Mouse (Mus musculus): ENCODE data around the gene Tmem135. TPM values are rescaled to one million over a fixed set of nuclear protein-coding genes. Genes with fewer than 3 reads are reported as not detected.

Gene Tmem135
- total and polyA plus RNA-seq, 3 experiments: 7.4 to 33.9 TPM; not detected in 1

DNA sequence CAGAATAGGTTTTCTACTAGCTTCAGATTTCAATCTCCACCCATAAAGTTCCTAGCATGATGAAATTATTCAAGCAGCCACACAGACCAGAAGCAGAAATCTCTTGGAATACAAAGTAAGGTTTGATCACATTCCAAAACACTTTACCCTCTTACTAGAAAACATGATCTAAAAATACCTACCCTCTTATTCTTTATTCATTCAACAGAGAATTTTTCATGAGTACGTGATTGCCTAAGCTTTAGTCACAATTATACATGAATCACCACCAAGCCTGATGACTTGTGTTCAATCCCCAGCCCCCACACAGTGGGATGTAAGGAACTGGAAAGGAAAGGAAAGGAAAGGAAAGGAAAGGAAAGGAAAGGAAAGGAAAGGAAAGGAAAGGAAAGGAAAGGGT lies 136.5 kb downstream of the Tmem135 start:
- H3K4me1 ChIP-seq (ENCODE audit: control insufficient read depth in 1 of 2, insufficient read depth in 2 of 2, low read length in 2 of 2): peaks cover 6% of the 10 kb centered on the region in 2 experiments; a peak in 3 of 4 replicates
- H3K27ac ChIP-seq (ENCODE audit: control insufficient read depth, low read depth, low read length): no peak overlapping the region
- TF ChIP-seq SIN3A (IDR thresholded peaks at IDR 0.05; ENCODE audit: low read length): no peak
- TF ChIP-seq GABPA (IDR thresholded peaks at IDR 0.05; ENCODE audit: low read depth, low read length): no peak
- no peak for TF ChIP-seq ETS1 (IDR thresholded peaks at IDR 0.05; ENCODE audit: low read depth, low read length)
- TF ChIP-seq ZNF384 (IDR thresholded peaks at IDR 0.05; ENCODE audit: low read depth, low read length): no peak
- no peak for TF ChIP-seq SMC3 (IDR thresholded peaks at IDR 0.05; ENCODE audit: low read depth, low read length)
- H3K36me3 ChIP-seq (ENCODE audit: control insufficient read depth in 1 of 2, insufficient read depth in 2 of 2, low read length in 2 of 2): peaks cover 0 to 7% of the 10 kb centered on the region in 2 experiments; a peak in 2 of 4 replicates
- no peaks in the 10 kb centered on the region for H3K79me2 ChIP-seq (ENCODE audit: control insufficient read depth, insufficient read depth, low read length, poor library complexity)
- H3K4me3 ChIP-seq (ENCODE audit: control insufficient read depth in 1 of 2, insufficient read depth in 1 of 2, low read depth in 2 of 2, low read length in 2 of 2): no peak overlapping the region
- no peaks in the 10 kb centered on the region for H3K27me3 ChIP-seq (ENCODE audit: control insufficient read depth in 1 of 2, insufficient read depth in 2 of 2, low read length in 2 of 2)
- no peak for DNase-seq (ENCODE audit: low read depth, low spot score)
- H3K9ac ChIP-seq (ENCODE audit: control insufficient read depth, low read depth, low read length, poor library complexity, severe bottlenecking): no peak overlapping the region
- no peaks in the 10 kb centered on the region for H3K9me3 ChIP-seq (replicated peaks; ENCODE audit: insufficient read depth, low read length)

DNA sequence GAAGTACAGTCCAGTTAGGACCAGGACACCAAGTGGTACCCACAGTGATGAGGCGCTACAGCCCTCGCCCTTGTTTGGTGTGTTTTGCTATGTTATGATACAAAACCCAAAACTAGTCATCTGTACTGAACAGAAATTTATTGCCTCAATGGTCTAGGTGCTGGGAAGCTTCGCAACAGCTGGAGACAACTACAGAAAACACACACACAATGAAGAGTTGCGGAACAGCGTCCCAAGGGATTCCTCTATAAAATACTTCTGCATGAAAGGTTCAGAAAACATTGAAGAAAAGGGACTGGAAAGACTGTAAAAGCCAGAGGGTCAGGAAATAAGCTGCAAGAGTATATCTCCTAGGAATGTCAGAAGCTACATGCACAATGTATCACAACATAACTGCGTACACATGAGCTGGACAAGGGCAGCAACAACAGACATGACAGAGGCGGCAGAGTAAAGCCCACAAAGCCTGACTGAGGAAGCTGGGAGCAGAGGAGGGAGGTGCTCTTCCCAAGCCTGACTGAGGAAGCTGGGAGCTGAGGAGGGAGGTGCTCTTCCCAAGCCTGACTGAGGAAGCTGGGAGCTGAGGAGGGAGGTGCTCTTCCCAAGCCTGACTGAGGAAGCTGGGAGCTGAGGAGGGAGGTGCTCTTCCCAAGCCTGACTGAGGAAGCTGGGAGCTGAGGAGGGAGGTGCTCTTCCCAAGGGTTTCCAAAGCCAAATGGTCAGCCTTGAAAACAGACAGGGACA lies 137.8 kb downstream of the Tmem135 start:
- Histone ChIP-seq H3K36me3 (ENCODE audit: control insufficient read depth in 1 of 2, insufficient read depth in 2 of 2, low read length in 2 of 2) (peaks cover 0 to 7% of the 10 kb centered on the region in 2 experiments; a peak in 2 of 4 replicates), H3K27ac (ENCODE audit: control insufficient read depth, low read depth, low read length) (no peak overlapping the region), H3K9me3 (replicated peaks; ENCODE audit: insufficient read depth, low read length) (no peaks in the 10 kb centered on the region), H3K9ac (ENCODE audit: control insufficient read depth, low read depth, low read length, poor library complexity, severe bottlenecking) (no peak overlapping the region), H3K4me3 (ENCODE audit: control insufficient read depth in 1 of 2, insufficient read depth in 1 of 2, low read depth in 2 of 2, low read length in 2 of 2) (no peak overlapping the region), H3K27me3 (ENCODE audit: control insufficient read depth in 1 of 2, insufficient read depth in 2 of 2, low read length in 2 of 2) (no peaks in the 10 kb centered on the region), H3K79me2 (ENCODE audit: control insufficient read depth, insufficient read depth, low read length, poor library complexity) (no peaks in the 10 kb centered on the region), H3K4me1 (ENCODE audit: control insufficient read depth in 1 of 2, insufficient read depth in 2 of 2, low read length in 2 of 2) (peaks cover 6% of the 10 kb centered on the region in 2 experiments; a peak in 3 of 4 replicates)
- no peak for TF ChIP-seq USF2 (IDR thresholded peaks at IDR 0.05; ENCODE audit: borderline replicate concordance in 1 of 2, insufficient read depth in 1 of 2, low read depth in 1 of 2, low read length in 2 of 2)
- TF ChIP-seq RAD21 (IDR thresholded peaks at IDR 0.05; ENCODE audit: low read depth, low read length): no peak
- TF ChIP-seq E2F4 (IDR thresholded peaks at IDR 0.05; ENCODE audit: borderline replicate concordance, low read depth, low read length): no peak
- no peak for TF ChIP-seq MXI1 (IDR thresholded peaks at IDR 0.05; ENCODE audit: low read depth, low read length)
- TF ChIP-seq POLR2A (IDR thresholded peaks at IDR 0.05; ENCODE audit: control insufficient read depth in 1 of 2, insufficient read depth in 1 of 2, low read depth in 1 of 2, low read length in 2 of 2, poor library complexity in 1 of 2): no peak
- no peak for TF ChIP-seq NRF1 (IDR thresholded peaks at IDR 0.05; ENCODE audit: insufficient read depth, low read depth, low read length, poor library complexity, severe bottlenecking)
- no peak for TF ChIP-seq TBP (IDR thresholded peaks at IDR 0.05; ENCODE audit: low read depth, low read length)
- no peak for DNase-seq (ENCODE audit: low read depth, low spot score)

DNA sequence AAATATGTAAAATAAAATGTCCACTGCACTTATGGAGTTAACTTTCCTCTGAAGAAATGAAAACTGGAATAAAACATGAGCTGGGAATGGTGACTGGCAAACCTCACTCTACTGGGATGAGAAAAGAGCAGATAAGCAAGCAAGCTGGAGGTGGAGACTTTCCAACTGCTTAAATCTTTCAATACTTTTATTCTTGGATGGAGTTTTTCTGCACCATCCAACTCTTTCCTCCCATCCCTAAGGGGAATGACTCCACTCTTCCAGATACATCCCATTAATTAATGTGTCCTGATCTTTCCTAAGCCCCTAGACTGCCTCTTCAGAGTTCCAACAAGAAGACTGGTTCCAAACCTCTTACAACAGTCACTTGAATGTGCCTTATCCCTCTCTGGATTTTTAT lies 143.1 kb downstream of the Tmem135 start:
- Histone ChIP-seq H3K27ac (ENCODE audit: control insufficient read depth, low read depth, low read length) (no peak overlapping the region), H3K9me3 (replicated peaks; ENCODE audit: insufficient read depth, low read length) (no peaks in the 10 kb centered on the region), H3K27me3 (ENCODE audit: control insufficient read depth in 1 of 2, insufficient read depth in 2 of 2, low read length in 2 of 2) (no peaks in the 10 kb centered on the region), H3K36me3 (ENCODE audit: control insufficient read depth in 1 of 2, insufficient read depth in 2 of 2, low read length in 2 of 2) (no peaks in the 10 kb centered on the region), H3K9ac (ENCODE audit: control insufficient read depth, low read depth, low read length, poor library complexity, severe bottlenecking) (no peak overlapping the region), H3K4me3 (ENCODE audit: control insufficient read depth in 1 of 2, insufficient read depth in 1 of 2, low read depth in 2 of 2, low read length in 2 of 2) (no peak overlapping the region), H3K79me2 (ENCODE audit: control insufficient read depth, insufficient read depth, low read length, poor library complexity) (no peaks in the 10 kb centered on the region), H3K4me1 (ENCODE audit: control insufficient read depth in 1 of 2, insufficient read depth in 2 of 2, low read length in 2 of 2) (no peaks in the 10 kb centered on the region)
- TF ChIP-seq BHLHE40 (IDR thresholded peaks at IDR 0.05; ENCODE audit: borderline replicate concordance, low read depth, low read length): no peak
- no peak for DNase-seq (ENCODE audit: low read depth, low spot score)
